Mouse (Mus musculus) CH12.LX (cell line): ENCODE measurements around the gene Padi3. TPM values are rescaled to one million over a fixed set of nuclear protein-coding genes. Genes with fewer than 3 reads are reported as not detected.

Experiments used
- DNase-seq: peaks from one replicate; pipeline ENCODE4 v3.0.0-alpha.2; 2013; ENCODE audit errors: extremely low read depth
- H3K27ac ChIP-seq: 2 replicates; pipeline ENCODE4 v1.5.1; 2012; ENCODE audit warnings: low read depth, mild to moderate bottlenecking, control low read depth, moderate library complexity; ENCODE audit not compliant: insufficient read depth
- H3K27me3 ChIP-seq: replicated peaks from 2 replicates; pipeline ENCODE3; 2012; ENCODE audit warnings: inconsistent platforms
- H3K36me3 ChIP-seq, 2 experiments: replicated peaks in 1 of 2; 2 replicates each; pipeline versions ENCODE3 to v1.6.1; 2012; ENCODE audit warnings: inconsistent platforms in 1 of 2, low read length in 1 of 2, mild to moderate bottlenecking in 1 of 2, mixed read lengths in 1 of 2, moderate library complexity in 1 of 2; ENCODE audit not compliant: control insufficient read depth in 1 of 2, insufficient read depth in 1 of 2
- H3K4me1 ChIP-seq, 2 experiments: 2 replicates each; pipeline ENCODE4 v1.6.1; 2012; ENCODE audit warnings: inconsistent platforms in 1 of 2, moderate library complexity in 1 of 2; ENCODE audit not compliant: insufficient read depth in 2 of 2, control insufficient read depth in 1 of 2
- H3K4me2 ChIP-seq: 2 replicates; pipeline ENCODE4 v1.6.1; 2012; ENCODE audit warnings: low read depth, mild to moderate bottlenecking, control low read depth; ENCODE audit not compliant: poor library complexity, insufficient read depth, severe bottlenecking
- H3K4me3 ChIP-seq, 3 experiments: fragments of 150-350 bp in 1 of 3; sonication (generic) in 1 of 3; replicated peaks in 1 of 3; 2 replicates each; pipeline versions ENCODE3 to v1.5.1; 2011 to 2012; ENCODE audit warnings: low read depth in 2 of 3, low read length in 2 of 3, mild to moderate bottlenecking in 2 of 3, moderate library complexity in 2 of 3, control low read depth in 1 of 3, improper control_type of control experiment in 1 of 3, inconsistent platforms in 1 of 3, mixed read lengths in 1 of 3; ENCODE audit not compliant: poor library complexity in 1 of 3
- H3K79me2 ChIP-seq: replicated peaks from 2 replicates; pipeline ENCODE4 v1.6.1; 2012; ENCODE audit warnings: mild to moderate bottlenecking, moderate library complexity; ENCODE audit not compliant: control insufficient read depth, poor library complexity, insufficient read depth, severe bottlenecking; ENCODE audit errors: extremely low read depth
- H3K9ac ChIP-seq: 2 replicates; pipeline ENCODE4 v1.6.1; 2012; ENCODE audit warnings: low read depth, mild to moderate bottlenecking, control low read depth, moderate library complexity; ENCODE audit not compliant: insufficient read depth
- H3K9me3 ChIP-seq: replicated peaks from 2 replicates; pipeline ENCODE3; 2012; ENCODE audit warnings: low read length, inconsistent platforms, mixed read lengths
- BHLHE40 ChIP-seq: IDR thresholded peaks from 2 replicates; pipeline ENCODE4 v1.6.1; 2011; ENCODE audit warnings: mild to moderate bottlenecking, low read depth, low read length, improper control_type of control experiment
- CTCF ChIP-seq, 2 experiments: IDR thresholded peaks in 1 of 2; conservative IDR thresholded peaks in 1 of 2; 2 replicates each; pipeline ENCODE4 v1.5.1; 2011 to 2012; ENCODE audit warnings: low read depth in 2 of 2, low read length in 2 of 2, improper control_type of control experiment in 1 of 2, inconsistent platforms in 1 of 2, mild to moderate bottlenecking in 1 of 2, moderate library complexity in 1 of 2
- ELF1 ChIP-seq: IDR thresholded peaks from 2 replicates; pipeline ENCODE4 v1.6.1; 2014; ENCODE audit warnings: low read depth, mild to moderate bottlenecking, inconsistent platforms, low read length, improper control_type of control experiment
- ETS1 ChIP-seq: conservative IDR thresholded peaks from 2 replicates; pipeline ENCODE4 v1.6.1; 2012; ENCODE audit warnings: low read depth, mild to moderate bottlenecking, inconsistent platforms, low read length, improper control_type of control experiment, moderate library complexity
- GABPA ChIP-seq: IDR thresholded peaks from 2 replicates; pipeline ENCODE4 v1.6.1; 2012; ENCODE audit warnings: low read depth, low read length, improper control_type of control experiment, inconsistent platforms; ENCODE audit not compliant: insufficient replicate concordance
- JUND ChIP-seq: conservative IDR thresholded peaks from 2 replicates; pipeline ENCODE4 v1.6.1; 2011; ENCODE audit warnings: low read depth, low read length, improper control_type of control experiment
- KAT2A ChIP-seq: IDR thresholded peaks from 2 replicates; pipeline ENCODE4 v1.6.1; 2012; ENCODE audit warnings: low read length, improper control_type of control experiment, inconsistent platforms; ENCODE audit not compliant: insufficient replicate concordance
- MAX ChIP-seq: IDR thresholded peaks from 2 replicates; pipeline ENCODE4 v1.6.1; 2011; ENCODE audit warnings: low read length, improper control_type of control experiment
- MEF2A ChIP-seq: IDR thresholded peaks from 2 replicates; pipeline ENCODE4 v1.6.1; 2014; ENCODE audit warnings: low read depth, mild to moderate bottlenecking, inconsistent platforms, low read length, improper control_type of control experiment, borderline replicate concordance
- MXI1 ChIP-seq: IDR thresholded peaks from 2 replicates; pipeline ENCODE4 v1.6.1; 2011; ENCODE audit warnings: mild to moderate bottlenecking, low read depth, low read length, improper control_type of control experiment
- MYC ChIP-seq: IDR thresholded peaks from 2 replicates; pipeline ENCODE4 v1.6.1; 2011; ENCODE audit warnings: low read depth, mild to moderate bottlenecking, improper control_type of control experiment, low read length
- NELFE ChIP-seq: IDR thresholded peaks from 2 replicates; pipeline ENCODE4 v1.6.1; 2011; ENCODE audit warnings: low read depth, low read length, improper control_type of control experiment
- NRF1 ChIP-seq: IDR thresholded peaks from 2 replicates; pipeline ENCODE4 v1.6.1; 2014; ENCODE audit warnings: low read depth, mild to moderate bottlenecking, inconsistent platforms, low read length, improper control_type of control experiment, moderate library complexity
- RAD21 ChIP-seq: IDR thresholded peaks from 2 replicates; pipeline ENCODE4 v1.6.1; 2011; ENCODE audit warnings: low read depth, mild to moderate bottlenecking, low read length, improper control_type of control experiment, moderate library complexity
- SIN3A ChIP-seq: IDR thresholded peaks from 2 replicates; pipeline ENCODE4 v1.6.1; 2012; ENCODE audit warnings: low read length, improper control_type of control experiment, inconsistent platforms
- SMC3 ChIP-seq: IDR thresholded peaks from 2 replicates; pipeline ENCODE4 v1.6.1; 2011; ENCODE audit warnings: low read depth, low read length, improper control_type of control experiment
- TBP ChIP-seq: conservative IDR thresholded peaks from 2 replicates; pipeline ENCODE4 v1.6.1; 2011; ENCODE audit warnings: low read depth, low read length, improper control_type of control experiment
- USF1 ChIP-seq: IDR thresholded peaks from 2 replicates; pipeline ENCODE4 v1.6.1; 2014; ENCODE audit warnings: low read depth, mild to moderate bottlenecking, inconsistent platforms, low read length, improper control_type of control experiment
- USF2 ChIP-seq: conservative IDR thresholded peaks from 2 replicates; pipeline ENCODE4 v1.6.1; 2011; ENCODE audit warnings: low read depth, low read length, improper control_type of control experiment
- ZC3H11A ChIP-seq: IDR thresholded peaks from 2 replicates; pipeline ENCODE4 v1.6.1; 2012; ENCODE audit warnings: low read depth, mild to moderate bottlenecking, inconsistent platforms, low read length, improper control_type of control experiment
- ZKSCAN1 ChIP-seq: IDR thresholded peaks from 2 replicates; pipeline ENCODE4 v1.6.1; 2012; ENCODE audit warnings: low read depth, inconsistent platforms, low read length, improper control_type of control experiment, borderline replicate concordance
- ZMIZ1 ChIP-seq: IDR thresholded peaks from 2 replicates; pipeline ENCODE4 v1.6.1; 2012; ENCODE audit warnings: low read depth, mild to moderate bottlenecking, inconsistent platforms, low read length, improper control_type of control experiment
- ZNF384 ChIP-seq: IDR thresholded peaks from 2 replicates; pipeline ENCODE4 v1.6.1; 2012; ENCODE audit warnings: low read depth, low read length, improper control_type of control experiment, inconsistent platforms
- dilution Hi-C: fragments of 300-500 bp; cut with MboI; formaldehyde crosslinking; loops from 2 replicates; pipeline ENCODE4 v1.14.3; 2020; ENCODE audit warnings: low sequenced_read_pairs; ENCODE audit not compliant: extremely low pct_unique_long_range_greater_than_20kb, extremely low pct_ligation_motif_present
- in situ Hi-C: fragments of 300-500 bp; cut with MboI; formaldehyde crosslinking; loops from 3 replicates; pipeline ENCODE4 v1.14.3; 2019; ENCODE audit warnings: low sequenced_read_pairs, low pct_ligation_motif_present, low pct_unique_long_range_greater_than_20kb, mixed read lengths
- polyA plus RNA-seq: library from polyadenylated mRNA; unstranded; fragments of >175 nt; gene quantifications from 2 replicates; pipeline ENCODE4 v1.2.1, GENCODE M21; 2012; ENCODE audit warnings: low read depth; ENCODE audit not compliant: insufficient read length
- total RNA-seq, 2 experiments: library from RNA; depleted of rRNA; stranded (reverse); fragments of 300-350 nt in 1 of 2; fragments of >200 nt in 1 of 2; gene quantifications; 2 replicates each; pipeline ENCODE4 v1.2.3; 2012 to 2014

The Padi3 gene
- total and polyA plus RNA-seq, 3 experiments, result 0.10 to 0.17 (median 0.11) TPM

DNA sequence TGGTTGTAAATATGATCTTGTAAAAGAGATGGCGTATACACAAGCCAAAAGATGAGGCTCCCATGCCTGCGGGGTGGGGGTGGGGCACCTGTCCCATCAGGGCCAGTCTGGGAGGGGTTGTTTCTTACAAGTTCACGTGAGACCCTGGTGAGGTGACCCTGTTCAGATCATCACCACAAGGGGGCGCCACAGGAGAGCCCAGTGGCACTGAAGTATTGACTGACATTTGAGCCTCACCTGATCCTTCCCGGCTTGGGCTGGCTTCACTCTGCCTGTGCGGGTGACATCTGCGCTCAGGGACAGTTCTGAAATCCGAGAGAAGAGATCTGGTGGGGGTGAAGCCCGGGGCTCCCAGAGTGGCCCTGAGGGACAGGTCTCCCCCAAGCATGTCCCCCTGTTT, 47.3 kb downstream of the Padi3 start:
- Histone ChIP-seq H3K4me1 (no peaks in the 10 kb centered on the region), H3K36me3 (no peaks in the 10 kb centered on the region), H3K79me2 (no peaks in the 10 kb centered on the region)
- in situ Hi-C loops, result no loop called here
- no peak for TF ChIP-seq USF1
- no peak for TF ChIP-seq SIN3A
- TF ChIP-seq SMC3, result peak; percentile 52
- TF ChIP-seq ELF1, result no peak
- no peak for TF ChIP-seq TBP
- no peak for TF ChIP-seq KAT2A
- peak; percentile 85 for TF ChIP-seq BHLHE40
- TF ChIP-seq USF2, result no peak
- TF ChIP-seq MEF2A, result no peak
- TF ChIP-seq ZC3H11A, result no peak
- no peak for TF ChIP-seq JUND
- no peak for TF ChIP-seq GABPA
- TF ChIP-seq NRF1, result no peak
- TF ChIP-seq ZKSCAN1, result no peak
- no peak for TF ChIP-seq ZMIZ1
- TF ChIP-seq CTCF (conservative IDR thresholded peaks at IDR 0.05 in 1 of 2, IDR thresholded peaks at IDR 0.05 in 1 of 2; ENCODE audit: low read depth in 2 of 2, low read length in 2 of 2), result peak in 1 of 2 experiments; percentile 71; a peak in 3 of 4 replicates
- no peak for TF ChIP-seq ETS1
- no peak for TF ChIP-seq MAX
- TF ChIP-seq ZNF384, result no peak
- TF ChIP-seq NELFE, result no peak
- TF ChIP-seq RAD21, result peak; percentile 47
- TF ChIP-seq, all 38 proteins: peak for 4
- Histone ChIP-seq H3K4me3 (no peak overlapping the region), H3K4me2 (no peak overlapping the region), H3K9me3 (no peaks in the 10 kb centered on the region), H3K27ac (no peak overlapping the region), H3K27me3 (peaks cover 81% of the 10 kb centered on the region), H3K9ac (no peak overlapping the region)
- dilution Hi-C loops, result no loop called here
- DNase-seq, result peak; percentile 51

DNA sequence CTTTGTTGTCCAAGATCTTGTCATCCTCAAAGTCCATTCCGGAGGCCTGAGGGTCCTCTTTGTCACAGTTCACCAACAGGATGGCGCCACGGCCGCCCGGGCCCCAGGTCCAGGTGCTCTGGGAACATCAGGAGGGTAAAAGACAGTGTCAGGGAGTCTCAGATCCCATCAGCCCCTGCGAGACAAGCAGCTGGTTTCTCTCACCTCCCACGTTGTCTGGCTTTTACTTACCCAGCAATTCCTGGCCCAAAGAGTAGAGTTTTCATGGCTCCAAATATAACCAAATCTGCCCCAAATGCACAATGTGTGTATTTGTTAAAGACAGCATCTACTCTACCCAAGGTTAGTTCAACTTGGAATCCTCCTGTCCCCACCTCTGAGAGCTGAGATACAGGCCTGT, 48.8 kb downstream of the Padi3 start:
- Histone ChIP-seq H3K27ac (no peak overlapping the region), H3K36me3 (no peaks in the 10 kb centered on the region), H3K9ac (no peak overlapping the region), H3K4me2 (no peak overlapping the region), H3K9me3 (no peaks in the 10 kb centered on the region), H3K4me1 (no peaks in the 10 kb centered on the region), H3K79me2 (no peaks in the 10 kb centered on the region), H3K4me3 (no peak overlapping the region), H3K27me3 (peaks cover 84% of the 10 kb centered on the region)
- DNase-seq, result no peak
- no peak for TF ChIP-seq MXI1
- no peak for TF ChIP-seq ZKSCAN1
- TF ChIP-seq MYC, result no peak
- no peak for TF ChIP-seq ZC3H11A
- no peak for TF ChIP-seq USF1
- dilution Hi-C loops (no loop called here), in situ Hi-C loops (no loop called here)
